Mouse (Mus musculus) cerebellum, adult 2 months (tissue): ENCODE data around the gene Gucy2c.

ENCODE experiments used
- CTCF ChIP-seq: fragments of 200-500 bp; IDR thresholded peaks from 2 replicates; pipeline ENCODE4 v1.5.1; 2011; ENCODE audit warnings: low read depth, mild to moderate bottlenecking, control low read depth, low read length, moderate library complexity, borderline replicate concordance; ENCODE audit not compliant: insufficient read depth
- POLR2A ChIP-seq: fragments of 200-500 bp; IDR thresholded peaks from 2 replicates; pipeline ENCODE4 v1.6.1; 2011; ENCODE audit warnings: low read length, control low read depth, borderline replicate concordance; ENCODE audit not compliant: insufficient read depth

DNA sequence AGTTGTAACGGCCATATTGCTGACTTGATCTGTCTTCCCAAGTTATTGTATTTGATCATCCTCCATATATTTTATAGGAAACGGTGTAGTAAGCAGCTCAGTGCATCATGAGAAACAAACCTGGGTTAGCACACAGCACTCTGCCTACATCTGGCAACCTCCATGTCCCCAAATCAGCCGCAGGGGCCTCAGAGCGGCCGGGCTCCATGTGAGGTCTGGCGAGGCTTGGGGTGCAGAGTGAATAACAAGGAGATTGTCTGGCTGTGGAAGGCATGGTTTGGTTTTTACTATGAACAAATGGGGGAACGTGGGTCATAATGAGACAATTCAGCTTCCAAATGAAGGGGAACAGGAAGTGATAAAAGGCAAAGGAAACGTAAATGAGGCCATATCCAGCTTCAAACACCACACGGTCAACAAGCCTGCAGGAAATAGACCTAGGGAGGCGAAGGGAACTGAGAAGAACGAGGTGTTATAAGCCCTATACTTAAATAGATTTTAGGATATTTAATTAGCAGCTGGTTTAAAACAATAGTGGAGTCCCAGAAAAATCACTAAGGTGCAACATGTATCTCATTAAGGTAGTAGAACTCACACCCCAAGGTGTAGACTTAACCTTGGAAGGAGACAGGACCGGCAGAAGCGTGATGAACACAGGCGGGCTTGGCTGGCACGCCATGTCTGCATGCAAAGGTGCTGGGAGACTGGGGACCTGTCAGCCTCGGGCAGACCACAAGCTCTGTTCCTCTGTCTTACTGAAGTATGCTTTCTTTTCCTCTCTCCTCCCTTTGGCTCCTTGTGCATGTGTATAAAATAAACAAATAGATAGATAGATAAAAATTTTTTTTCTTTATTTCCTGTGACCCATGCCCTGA is 11.6 kb upstream of the Gucy2c start:
- TF ChIP-seq CTCF (no peak), POLR2A (no peak)
